Mouse (Mus musculus) forebrain, embryonic 11.5 days (tissue): ENCODE measurements around the gene Tmeff1. TPM values are rescaled to one million over a fixed set of nuclear protein-coding genes. Genes with fewer than 3 reads are reported as not detected.

ENCODE experiments used
- ATAC-seq: fragments of 200-750 bp; cut with Nextera tagmentation; replicated peaks from 2 replicates; pipeline ENCODE4 v1.8.0; 2017; ENCODE audit warnings: moderate TSS enrichment; ENCODE audit not compliant: low FRiP score
- DNase-seq: peaks from one replicate; pipeline ENCODE4 v3.0.0-alpha.2; 2017; ENCODE audit warnings: low spot score
- H3K27ac ChIP-seq: fragments of 300-500 bp; sonication (generic); 2 replicates; pipeline ENCODE4 v1.5.1; 2014; ENCODE audit warnings: low read depth, low read length
- H3K27me3 ChIP-seq: fragments of 300-500 bp; sonication (generic); 2 replicates; pipeline ENCODE4 v1.6.1; 2014; ENCODE audit warnings: mild to moderate bottlenecking, low read length, mixed read lengths; ENCODE audit not compliant: control insufficient read depth, insufficient read depth
- H3K36me3 ChIP-seq: fragments of 300-500 bp; sonication (generic); 2 replicates; pipeline ENCODE4 v1.6.1; 2014; ENCODE audit warnings: mild to moderate bottlenecking, low read length, moderate library complexity, mixed read lengths; ENCODE audit not compliant: control insufficient read depth, insufficient read depth
- H3K4me1 ChIP-seq: fragments of 300-500 bp; sonication (generic); replicated peaks from 2 replicates; pipeline ENCODE4 v1.6.1; 2014; ENCODE audit warnings: low read length, mixed read lengths; ENCODE audit not compliant: control insufficient read depth, insufficient read depth
- H3K4me2 ChIP-seq: fragments of 300-500 bp; sonication (generic); 2 replicates; pipeline ENCODE4 v1.6.1; 2014; ENCODE audit warnings: low read depth, mild to moderate bottlenecking, low read length, moderate library complexity, mixed read lengths; ENCODE audit not compliant: severe bottlenecking
- H3K4me3 ChIP-seq: fragments of 300-500 bp; sonication (generic); 2 replicates; pipeline ENCODE4 v1.5.1; 2014; ENCODE audit warnings: low read depth, low read length
- H3K9ac ChIP-seq: fragments of 300-500 bp; sonication (generic); 2 replicates; pipeline ENCODE4 v1.6.1; 2014; ENCODE audit warnings: low read length
- H3K9me3 ChIP-seq: fragments of 300-500 bp; sonication (generic); 2 replicates; pipeline ENCODE4 v1.6.1; 2016; ENCODE audit warnings: low read length, mixed read lengths; ENCODE audit not compliant: control insufficient read depth
- WGBS: fragments of 180-500 bp; shearing (Covaris S2); extraction: QIAGEN DNeasy Blood & Tissue Kit; methylation state at CpG from one replicate; pipeline ENCODE4 v1.1.7; 2014; 5-methylcytosine and 5-hydroxymethylcytosine counted together
- polyA plus RNA-seq: library from polyadenylated mRNA; unstranded; fragments of >200 nt; fragmentation: Nextera tagmentation; extraction: Ambion mirVana; gene quantifications from 2 replicates; pipeline ENCODE4 v1.2.1, GENCODE M21; 2014

Gene Tmeff1
- polyA plus RNA-seq, 1 experiment from 2014 or later = 124 TPM

DNA sequence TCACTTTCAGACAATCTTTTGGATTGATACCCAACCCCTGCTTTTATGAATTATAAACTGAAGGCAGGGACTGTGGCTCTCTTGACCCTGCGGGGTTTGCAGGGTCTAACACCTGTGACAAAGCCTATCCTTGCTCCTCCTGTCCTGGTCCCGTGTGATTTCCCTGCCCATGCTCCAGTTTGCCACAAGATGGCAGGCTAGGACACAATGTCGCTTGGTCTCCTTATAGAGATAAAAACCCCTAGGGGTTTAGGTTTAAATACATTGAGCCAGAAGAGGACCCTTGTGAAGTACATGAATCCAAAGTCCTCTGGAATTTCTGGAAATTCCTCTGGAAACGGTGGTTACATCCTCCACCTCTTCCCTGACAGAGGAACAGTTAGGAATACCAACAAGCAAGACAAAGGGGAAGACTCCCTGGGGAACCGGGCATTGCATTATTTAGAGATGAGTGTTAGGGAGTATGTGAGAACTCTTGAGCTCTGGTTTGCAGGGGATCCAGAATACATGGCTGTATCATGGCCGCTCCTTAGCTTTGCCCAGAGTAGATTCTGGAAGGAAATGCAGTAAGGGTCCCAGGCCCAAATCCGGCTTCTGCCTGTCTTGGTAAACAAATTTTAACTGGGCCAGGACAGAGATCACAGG lies 106.9 kb downstream of the Tmeff1 start:
- H3K4me1 ChIP-seq = no peaks in the 10 kb centered on the region; the same call in 1 of the 2 replicates
- H3K27ac ChIP-seq = 0 out of 2 replicates have a peak overlapping the region, but pooled peaks have one; percentile 37
- no peak overlapping the region for H3K9ac ChIP-seq
- peak; percentile 74 for DNase-seq
- H3K9me3 ChIP-seq = no peaks in the 10 kb centered on the region
- 42% methylated on average over 7 of the region's 7 CpGs for WGBS
- H3K36me3 ChIP-seq = no peaks in the 10 kb centered on the region
- H3K4me3 ChIP-seq = no peak overlapping the region
- 0 out of 2 replicates have a peak overlapping the region, but pooled peaks have one; percentile 11 for H3K4me2 ChIP-seq
- peak; percentile 75 for ATAC-seq
- no peaks in the 10 kb centered on the region for H3K27me3 ChIP-seq

- WGBS = 31% methylated on average over 9 of the region's 9 CpGs
- Histone ChIP-seq H3K4me2 (no peak overlapping the region), H3K4me3 (no peak overlapping the region), H3K36me3 (no peaks in the 10 kb centered on the region), H3K9ac (no peak overlapping the region), H3K4me1 (no peaks in the 10 kb centered on the region; the same call in 1 of the 2 replicates), H3K27me3 (no peaks in the 10 kb centered on the region), H3K9me3 (no peaks in the 10 kb centered on the region), H3K27ac (0 out of 2 replicates have a peak overlapping the region, but pooled peaks have one; percentile 37)
- no peak for DNase-seq
- ATAC-seq = peak; percentile 71
Measured at GRCm38 (mm10) chr4:48692736-48693292, 107.8 kb downstream of the Tmeff1 start.

- 92% methylated on average over 3 of the region's 3 CpGs for WGBS
- Histone ChIP-seq H3K27ac (no peak overlapping the region), H3K4me3 (no peak overlapping the region), H3K36me3 (no peaks in the 10 kb centered on the region), H3K4me2 (no peak overlapping the region), H3K27me3 (no peaks in the 10 kb centered on the region), H3K9me3 (no peaks in the 10 kb centered on the region), H3K9ac (no peak overlapping the region), H3K4me1 (no peaks in the 10 kb centered on the region; the same call in 1 of the 2 replicates)
- ATAC-seq (no peak), DNase-seq (no peak)
Measured at GRCm38 (mm10) chr4:48696706-48697105, 111.7 kb downstream of the Tmeff1 start.

DNA sequence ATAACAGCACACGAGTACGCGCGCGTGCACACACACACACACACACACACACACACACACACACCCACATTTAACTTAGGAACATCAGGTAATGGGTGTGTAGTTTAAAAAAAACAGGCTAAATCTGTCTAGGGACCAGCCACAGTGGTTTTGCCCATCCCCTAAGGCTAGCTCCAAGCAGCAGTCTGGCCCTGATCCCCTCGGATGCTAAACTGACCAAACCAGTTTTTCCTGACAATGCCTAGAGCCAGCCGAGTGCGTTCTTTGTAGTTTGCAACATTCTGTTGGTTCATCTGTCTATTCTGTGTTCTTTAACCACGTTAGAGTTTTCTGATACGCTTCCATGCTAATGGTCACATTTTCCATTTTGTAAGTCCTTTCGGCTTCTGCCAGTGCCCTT lies 112.3 kb downstream of the Tmeff1 start:
- Histone ChIP-seq H3K4me1 (no peaks in the 10 kb centered on the region; the same call in 1 of the 2 replicates), H3K4me2 (no peak overlapping the region), H3K9me3 (no peaks in the 10 kb centered on the region), H3K36me3 (no peaks in the 10 kb centered on the region), H3K27ac (no peak overlapping the region), H3K9ac (no peak overlapping the region), H3K27me3 (no peaks in the 10 kb centered on the region), H3K4me3 (no peak overlapping the region)
- DNase-seq (no peak), ATAC-seq (no peak)
- WGBS = 58% methylated on average over 11 of the region's 11 CpGs

Other genes with a start within 250 kb of the Tmeff1 start
- 75.2 and 78.6 TPM in 2 replicates for gene Tex10, start 111.7 kb upstream of the Tmeff1 start, polyA plus RNA-seq
- gene Msantd3, start 45.2 kb upstream of the Tmeff1 start, polyA plus RNA-seq = 64.0 and 65.2 TPM in 2 replicates
- gene Cavin4, start 78.3 kb downstream of the Tmeff1 start, polyA plus RNA-seq = 1.0 and 1.3 TPM in 2 replicates